Mouse (Mus musculus) E14TG2a.4 (cell line): ENCODE measurements around the gene Cyp4f37.
"Not testable (repeated sequence)": the region's sequence is repeated elsewhere in the genome, so short reads cannot be mapped to it uniquely, and the experiment has no call there.

Source experiments
- H3K27me3 ChIP-seq: 2 replicates; pipeline ENCODE4 v1.6.1; 2014; ENCODE audit warnings: low read length, control low read depth; ENCODE audit not compliant: insufficient read depth
- H3K36me3 ChIP-seq: 2 replicates; pipeline ENCODE4 v1.6.1; 2014; ENCODE audit warnings: low read length, control low read depth; ENCODE audit not compliant: insufficient read depth
- H3K4me1 ChIP-seq: replicated peaks from 2 replicates; pipeline ENCODE4 v1.6.1; 2014; ENCODE audit warnings: low read depth, low read length, control low read depth
- H3K4me3 ChIP-seq: replicated peaks from 2 replicates; pipeline ENCODE4 v1.5.1; 2014; ENCODE audit warnings: mild to moderate bottlenecking, low read length
- H3K9me3 ChIP-seq: 2 replicates; pipeline ENCODE4 v1.6.1; 2014; ENCODE audit warnings: low read length, control low read depth
- CTCF ChIP-seq: conservative IDR thresholded peaks from 2 replicates; pipeline ENCODE4 v1.5.1; 2014; ENCODE audit warnings: low read length
- NANOG ChIP-seq: IDR thresholded peaks from 2 replicates; pipeline ENCODE4 v1.6.1; 2014; ENCODE audit warnings: borderline replicate concordance, low read length, mixed read lengths
- POU5F1 ChIP-seq: IDR thresholded peaks from 2 replicates; pipeline ENCODE4 v1.6.1; 2014; ENCODE audit warnings: low read length, borderline replicate concordance

Gene Cyp4f37

GRCm38 (mm10) chr17:32631936-32632335, 10.8 kb downstream of the Cyp4f37 start:
- Histone ChIP-seq H3K9me3 (peaks cover 10% of the 10 kb centered on the region; the same call in 1 of the 2 replicates), H3K27me3 (no peaks in the 10 kb centered on the region), H3K36me3 (no peaks in the 10 kb centered on the region), H3K4me3 (no peak overlapping the region), H3K4me1 (peaks cover 23% of the 10 kb centered on the region)
- TF ChIP-seq POU5F1 (no peak), NANOG (no peak), CTCF (no peak)

GRCm38 (mm10) chr17:32634242-32634971, 13.3 kb downstream of the Cyp4f37 start:
- not testable (repeated sequence) for H3K9me3 ChIP-seq, H3K27me3 ChIP-seq, H3K36me3 ChIP-seq
- Histone ChIP-seq H3K4me1 (peaks cover 25% of the 10 kb centered on the region), H3K4me3 (peak overlapping the region; percentile 80)

GRCm38 (mm10) chr17:32634972-32635314, 13.8 kb downstream of the Cyp4f37 start:
- Histone ChIP-seq H3K4me1 (peaks cover 25% of the 10 kb centered on the region), H3K36me3 (no peaks in the 10 kb centered on the region), H3K27me3 (no peaks in the 10 kb centered on the region), H3K9me3 (no peaks in the 10 kb centered on the region), H3K4me3 (peak overlapping the region; percentile 80)
- TF ChIP-seq POU5F1 (no peak), NANOG (no peak), CTCF (peak; percentile 73)

- H3K4me3 ChIP-seq, result 0 out of 2 replicates have a peak overlapping the region, but pooled peaks have one; percentile 8
- peaks cover 25% of the 10 kb centered on the region for H3K4me1 ChIP-seq
- TF ChIP-seq NANOG (no peak), CTCF (no peak; the same call in 1 of the 2 replicates), POU5F1 (no peak)
- no peaks in the 10 kb centered on the region for H3K27me3 ChIP-seq
- H3K9me3 ChIP-seq, result no peaks in the 10 kb centered on the region
- H3K36me3 ChIP-seq, result no peaks in the 10 kb centered on the region
These were observed 15.2 kb downstream of the Cyp4f37 start for GRCm38 (mm10) chr17:32636341-32636740.

- H3K4me3 ChIP-seq, result no peak overlapping the region
- TF ChIP-seq POU5F1 (no peak), NANOG (no peak), CTCF (no peak)
- H3K27me3 ChIP-seq, result no peaks in the 10 kb centered on the region
- H3K9me3 ChIP-seq, result no peaks in the 10 kb centered on the region
- no peaks in the 10 kb centered on the region for H3K36me3 ChIP-seq
- H3K4me1 ChIP-seq, result peaks cover 25% of the 10 kb centered on the region
These were observed 16.0 kb downstream of the Cyp4f37 start for GRCm38 (mm10) chr17:32637151-32637550.

- H3K27me3 ChIP-seq, result no peaks in the 10 kb centered on the region
- 0 out of 2 replicates have a peak, but pooled peaks cover 2% of the 10 kb centered on the region for H3K4me1 ChIP-seq
- peaks cover 9% of the 10 kb centered on the region; the same call in 1 of the 2 replicates for H3K9me3 ChIP-seq
- no peaks in the 10 kb centered on the region for H3K36me3 ChIP-seq
- TF ChIP-seq NANOG (no peak), CTCF (no peak), POU5F1 (no peak)
- no peak overlapping the region for H3K4me3 ChIP-seq
These were observed 25.5 kb downstream of the Cyp4f37 start for GRCm38 (mm10) chr17:32646631-32647030.

- no peaks in the 10 kb centered on the region for H3K36me3 ChIP-seq
- no peaks in the 10 kb centered on the region for H3K4me1 ChIP-seq
- TF ChIP-seq NANOG (no peak), POU5F1 (no peak)
- no peak overlapping the region for H3K4me3 ChIP-seq
- no peaks in the 10 kb centered on the region for H3K9me3 ChIP-seq
- no peaks in the 10 kb centered on the region for H3K27me3 ChIP-seq
These were observed 32.8 kb downstream of the Cyp4f37 start for GRCm38 (mm10) chr17:32653860-32654259.

- Histone ChIP-seq H3K27me3 (no peaks in the 10 kb centered on the region), H3K9me3 (no peaks in the 10 kb centered on the region), H3K4me3 (no peak overlapping the region), H3K36me3 (no peaks in the 10 kb centered on the region), H3K4me1 (no peaks in the 10 kb centered on the region)
- no peak for TF ChIP-seq CTCF
- TF ChIP-seq NANOG, result no peak
- no peak for TF ChIP-seq POU5F1
These were observed 35.9 kb downstream of the Cyp4f37 start for GRCm38 (mm10) chr17:32657041-32657440.

- Histone ChIP-seq H3K9me3 (no peaks in the 10 kb centered on the region), H3K4me3 (no peak overlapping the region), H3K36me3 (no peaks in the 10 kb centered on the region), H3K4me1 (no peaks in the 10 kb centered on the region), H3K27me3 (no peaks in the 10 kb centered on the region)
- no peak for TF ChIP-seq NANOG
- no peak for TF ChIP-seq POU5F1
- TF ChIP-seq CTCF, result no peak
These were observed 37.1 kb downstream of the Cyp4f37 start for GRCm38 (mm10) chr17:32658246-32658645.
